Mouse (Mus musculus): ENCODE measurements around the gene Gucd1. TPM values are rescaled to one million over a fixed set of nuclear protein-coding genes. Genes with fewer than 3 reads are reported as not detected.

The Gucd1 gene
- polyA plus RNA-seq, 1 experiment, result 48.3 TPM

- WGBS, result 46% methylated on average over 6 of the region's 6 CpGs
- Histone ChIP-seq H3K27ac (ENCODE audit: control insufficient read depth, insufficient read depth, low read depth, low read length, poor library complexity) (peak overlapping the region; percentile 13; the same call in 1 of the 2 replicates), H3K4me3 (replicated peaks; ENCODE audit: control insufficient read depth, low read depth, low read length) (peak overlapping the region; percentile 58), H3K4me1 (ENCODE audit: control insufficient read depth, insufficient read depth, low read length) (peaks cover 1% of the 10 kb centered on the region)
- TF ChIP-seq POLR2A (IDR thresholded peaks at IDR 0.05; ENCODE audit: borderline replicate concordance, control insufficient read depth, low read depth, low read length) (no peak), CTCF (IDR thresholded peaks at IDR 0.05; ENCODE audit: control insufficient read depth, insufficient read depth, low read length) (no peak)
Observed at GRCm38 (mm10) chr10:75318206-75318605, 199.6 kb downstream of the Gucd1 start.

- Histone ChIP-seq H3K4me1 (ENCODE audit: control insufficient read depth, insufficient read depth, low read length) (peaks cover 1% of the 10 kb centered on the region), H3K27ac (ENCODE audit: control insufficient read depth, insufficient read depth, low read depth, low read length, poor library complexity) (peak overlapping the region; percentile 72), H3K4me3 (replicated peaks; ENCODE audit: control insufficient read depth, low read depth, low read length) (peak overlapping the region; percentile 58)
- TF ChIP-seq CTCF (IDR thresholded peaks at IDR 0.05; ENCODE audit: control insufficient read depth, insufficient read depth, low read length) (peak; percentile 52; the same call in 1 of the 2 replicates), POLR2A (IDR thresholded peaks at IDR 0.05; ENCODE audit: borderline replicate concordance, control insufficient read depth, low read depth, low read length) (peak; percentile 30; the same call in 1 of the 2 replicates)
- under 1% methylated on average over 79 of the region's 81 CpGs for WGBS
Observed at GRCm38 (mm10) chr10:75316908-75317761, 200.6 kb downstream of the Gucd1 start.

GRCm38 (mm10) chr10:75316872-75316907 is 201.1 kb downstream of the Gucd1 start, which contains the start of gene Adora2a:
Gene Adora2a (plus strand): TSS chr10:75316877.
- Histone ChIP-seq H3K27ac (ENCODE audit: control insufficient read depth, insufficient read depth, low read depth, low read length, poor library complexity) (peak within 1 kb of the TSS; percentile 72), H3K4me1 (ENCODE audit: control insufficient read depth, insufficient read depth, low read length) (peaks cover 1% of the 10 kb centered on the region), H3K4me3 (replicated peaks; ENCODE audit: control insufficient read depth, low read depth, low read length) (peak within 1 kb of the TSS; percentile 58)
- TF ChIP-seq POLR2A (IDR thresholded peaks at IDR 0.05; ENCODE audit: borderline replicate concordance, control insufficient read depth, low read depth, low read length) (no peak), CTCF (IDR thresholded peaks at IDR 0.05; ENCODE audit: control insufficient read depth, insufficient read depth, low read length) (no peak)
- WGBS, result 4% methylated on average over 3 of the region's 4 CpGs

- Histone ChIP-seq H3K27ac (ENCODE audit: control insufficient read depth, insufficient read depth, low read depth, low read length, poor library complexity) (peak overlapping the region; percentile 14; the same call in 1 of the 2 replicates), H3K4me1 (ENCODE audit: control insufficient read depth, insufficient read depth, low read length) (peaks cover 1% of the 10 kb centered on the region), H3K4me3 (replicated peaks; ENCODE audit: control insufficient read depth, low read depth, low read length) (peak overlapping the region; percentile 20)
- TF ChIP-seq CTCF (IDR thresholded peaks at IDR 0.05; ENCODE audit: control insufficient read depth, insufficient read depth, low read length) (no peak), POLR2A (IDR thresholded peaks at IDR 0.05; ENCODE audit: borderline replicate concordance, control insufficient read depth, low read depth, low read length) (no peak)
- 6% methylated on average over 9 of the region's 9 CpGs for WGBS
Observed at GRCm38 (mm10) chr10:75316472-75316871, 201.3 kb downstream of the Gucd1 start.

GRCm38 (mm10) chr10:75315756-75316155 is 202.0 kb downstream of the Gucd1 start:
- 62% methylated on average over 8 of the region's 8 CpGs for WGBS
- Histone ChIP-seq H3K4me1 (ENCODE audit: control insufficient read depth, insufficient read depth, low read length) (peaks cover 1% of the 10 kb centered on the region), H3K27ac (ENCODE audit: control insufficient read depth, insufficient read depth, low read depth, low read length, poor library complexity) (no peak overlapping the region), H3K4me3 (replicated peaks; ENCODE audit: control insufficient read depth, low read depth, low read length) (no peak overlapping the region)
- TF ChIP-seq CTCF (IDR thresholded peaks at IDR 0.05; ENCODE audit: control insufficient read depth, insufficient read depth, low read length) (no peak), POLR2A (IDR thresholded peaks at IDR 0.05; ENCODE audit: borderline replicate concordance, control insufficient read depth, low read depth, low read length) (no peak)

- Histone ChIP-seq H3K4me3 (replicated peaks; ENCODE audit: control insufficient read depth, low read depth, low read length) (no peak overlapping the region), H3K27ac (ENCODE audit: control insufficient read depth, insufficient read depth, low read depth, low read length, poor library complexity) (no peak overlapping the region), H3K4me1 (ENCODE audit: control insufficient read depth, insufficient read depth, low read length) (peaks cover 1% of the 10 kb centered on the region)
- WGBS, result 55% methylated on average over 6 of the region's 6 CpGs
- no peak for TF ChIP-seq CTCF (IDR thresholded peaks at IDR 0.05; ENCODE audit: control insufficient read depth, insufficient read depth, low read length)
- TF ChIP-seq POLR2A (IDR thresholded peaks at IDR 0.05; ENCODE audit: borderline replicate concordance, control insufficient read depth, low read depth, low read length), result no peak
Observed at GRCm38 (mm10) chr10:75314190-75314980, 203.4 kb downstream of the Gucd1 start.

- WGBS, result 24% methylated on average over 7 of the region's 7 CpGs
- Histone ChIP-seq H3K27ac (ENCODE audit: control insufficient read depth, insufficient read depth, low read depth, low read length, poor library complexity) (no peak overlapping the region), H3K4me3 (replicated peaks; ENCODE audit: control insufficient read depth, low read depth, low read length) (no peak overlapping the region), H3K4me1 (ENCODE audit: control insufficient read depth, insufficient read depth, low read length) (peaks cover 1% of the 10 kb centered on the region)
- TF ChIP-seq CTCF (IDR thresholded peaks at IDR 0.05; ENCODE audit: control insufficient read depth, insufficient read depth, low read length) (no peak), POLR2A (IDR thresholded peaks at IDR 0.05; ENCODE audit: borderline replicate concordance, control insufficient read depth, low read depth, low read length) (no peak)
Observed at GRCm38 (mm10) chr10:75312361-75312760, 205.4 kb downstream of the Gucd1 start.

GRCm38 (mm10) chr10:75307130-75307529 is 210.6 kb downstream of the Gucd1 start:
- TF ChIP-seq CTCF (IDR thresholded peaks at IDR 0.05; ENCODE audit: control insufficient read depth, insufficient read depth, low read length) (no peak), POLR2A (IDR thresholded peaks at IDR 0.05; ENCODE audit: borderline replicate concordance, control insufficient read depth, low read depth, low read length) (no peak)
- Histone ChIP-seq H3K27ac (ENCODE audit: control insufficient read depth, insufficient read depth, low read depth, low read length, poor library complexity) (no peak overlapping the region), H3K4me1 (ENCODE audit: control insufficient read depth, insufficient read depth, low read length) (no peaks in the 10 kb centered on the region), H3K4me3 (replicated peaks; ENCODE audit: control insufficient read depth, low read depth, low read length) (no peak overlapping the region)
- 65% methylated on average over 7 of the region's 7 CpGs for WGBS
